Mouse (Mus musculus): Measurements from ENCODE around the gene H2-Ob.
"Not testable (repeated sequence)": the region's sequence is repeated elsewhere in the genome, so short reads cannot be mapped to it uniquely, and the experiment has no call there.

H2-Ob gene

GRCm38 (mm10) chr17:34207866-34208265 is 30.8 kb upstream of the H2-Ob start:
- DNase-seq (ENCODE audit: low spot score in 2 of 2) = no peak

GRCm38 (mm10) chr17:34208421-34208820 is 30.3 kb upstream of the H2-Ob start:
- DNase-seq (ENCODE audit: low spot score in 2 of 2) = no peak

GRCm38 (mm10) chr17:34209680-34210079 is 29.0 kb upstream of the H2-Ob start:
- no peak for DNase-seq (ENCODE audit: low spot score in 2 of 2)

GRCm38 (mm10) chr17:34210599-34210998 is 28.1 kb upstream of the H2-Ob start:
- no peak for DNase-seq (ENCODE audit: low spot score in 2 of 2)

- DNase-seq (ENCODE audit: low spot score in 2 of 2) = no peak
Observed at GRCm38 (mm10) chr17:34211746-34212365, 26.8 kb upstream of the H2-Ob start.

- DNase-seq (ENCODE audit: low spot score in 2 of 2) = no peak
Observed at GRCm38 (mm10) chr17:34213936-34214335, 24.8 kb upstream of the H2-Ob start.

GRCm38 (mm10) chr17:34215176-34215575 is 23.5 kb upstream of the H2-Ob start:
- DNase-seq (ENCODE audit: low spot score in 2 of 2) = no peak

- DNase-seq (ENCODE audit: low spot score in 2 of 2) = no peak
Observed at GRCm38 (mm10) chr17:34217216-34217928, 21.3 kb upstream of the H2-Ob start.

- no peak for DNase-seq (ENCODE audit: low spot score in 2 of 2)
Observed at GRCm38 (mm10) chr17:34217986-34218385, 20.7 kb upstream of the H2-Ob start.

GRCm38 (mm10) chr17:34218675-34219074 is 20.0 kb upstream of the H2-Ob start:
- no peak for DNase-seq (ENCODE audit: low spot score in 2 of 2)

GRCm38 (mm10) chr17:34219096-34219495 is 19.6 kb upstream of the H2-Ob start:
- DNase-seq (ENCODE audit: low spot score in 2 of 2) = not testable (repeated sequence)

- not testable (repeated sequence) for DNase-seq (ENCODE audit: low spot score in 2 of 2)
Observed at GRCm38 (mm10) chr17:34219801-34220200, 18.9 kb upstream of the H2-Ob start.

GRCm38 (mm10) chr17:34220401-34220800 is 18.3 kb upstream of the H2-Ob start:
- DNase-seq (ENCODE audit: low spot score in 2 of 2) = not testable (repeated sequence)

GRCm38 (mm10) chr17:34224816-34225215 is 13.9 kb upstream of the H2-Ob start:
- DNase-seq (ENCODE audit: low spot score in 2 of 2) = no peak

- no peak for DNase-seq (ENCODE audit: low spot score in 2 of 2)
Observed at GRCm38 (mm10) chr17:34225426-34225825, 13.3 kb upstream of the H2-Ob start.

GRCm38 (mm10) chr17:34225911-34226310 is 12.8 kb upstream of the H2-Ob start:
- not testable (repeated sequence) for DNase-seq (ENCODE audit: low spot score in 2 of 2)

GRCm38 (mm10) chr17:34230971-34231370 is 7.7 kb upstream of the H2-Ob start:
- not testable (repeated sequence) for DNase-seq (ENCODE audit: low spot score in 2 of 2)

- DNase-seq (ENCODE audit: low spot score in 2 of 2) = not testable (repeated sequence)
Observed at GRCm38 (mm10) chr17:34232021-34232420, 6.7 kb upstream of the H2-Ob start.

GRCm38 (mm10) chr17:34234926-34235325 is 3.8 kb upstream of the H2-Ob start:
- peak in 1 of 2 experiments; percentile 69 for DNase-seq (ENCODE audit: low spot score in 2 of 2)

- DNase-seq (ENCODE audit: low spot score in 2 of 2) = no peak
Observed at GRCm38 (mm10) chr17:34236691-34237090, 2.0 kb upstream of the H2-Ob start.

GRCm38 (mm10) chr17:34237741-34238140 is 962 bp upstream of the H2-Ob start:
- no peak for DNase-seq (ENCODE audit: low spot score in 2 of 2)

- DNase-seq (ENCODE audit: low spot score in 2 of 2) = no peak
Observed at GRCm38 (mm10) chr17:34239601-34240041, 918 bp downstream of the H2-Ob start.

- DNase-seq (ENCODE audit: low spot score in 2 of 2) = no peak
Observed at GRCm38 (mm10) chr17:34240366-34240765, 1.7 kb downstream of the H2-Ob start.
